Mouse (Mus musculus) intestine, postnatal 0 days (tissue): ENCODE measurements around the gene Akip1. TPM values are rescaled to one million over a fixed set of nuclear protein-coding genes. Genes with fewer than 3 reads are reported as not detected.

Experiments used
- ATAC-seq: fragments of 200-750 bp; cut with Nextera tagmentation; 2 replicates; pipeline ENCODE4 v1.8.0; 2017; ENCODE audit warnings: mild to moderate bottlenecking, moderate TSS enrichment, moderate library complexity
- H3K27ac ChIP-seq: fragments of 300-500 bp; sonication (generic); 2 replicates; pipeline ENCODE4 v1.5.1; 2014; ENCODE audit warnings: mild to moderate bottlenecking, low read depth, low read length, moderate library complexity
- H3K27me3 ChIP-seq: fragments of 300-500 bp; sonication (generic); replicated peaks from 2 replicates; pipeline ENCODE4 v1.6.1; 2014; ENCODE audit warnings: low read length, mixed read lengths; ENCODE audit not compliant: control insufficient read depth, insufficient read depth
- H3K36me3 ChIP-seq: fragments of 300-500 bp; sonication (generic); 2 replicates; pipeline ENCODE4 v1.6.1; 2014; ENCODE audit warnings: mild to moderate bottlenecking, moderate library complexity; ENCODE audit not compliant: control insufficient read depth, insufficient read depth
- H3K4me1 ChIP-seq: fragments of 300-500 bp; sonication (generic); replicated peaks from 2 replicates; pipeline ENCODE4 v1.6.1; 2014; ENCODE audit warnings: antibody characterized with exemption, low read length, mixed read lengths; ENCODE audit not compliant: control insufficient read depth, insufficient read depth
- H3K4me2 ChIP-seq: fragments of 300-500 bp; sonication (generic); replicated peaks from 2 replicates; pipeline ENCODE4 v1.6.1; 2014; ENCODE audit warnings: low read depth, mild to moderate bottlenecking, moderate library complexity
- H3K4me3 ChIP-seq: fragments of 300-500 bp; sonication (generic); 2 replicates; pipeline ENCODE4 v1.5.1; 2014; ENCODE audit warnings: low read depth, low read length
- H3K9ac ChIP-seq: fragments of 300-500 bp; sonication (generic); 2 replicates; pipeline ENCODE4 v1.6.1; 2014; ENCODE audit warnings: mild to moderate bottlenecking, low read depth, low read length
- H3K9me3 ChIP-seq: fragments of 300-500 bp; sonication (generic); 2 replicates; pipeline ENCODE4 v1.6.1; 2016; ENCODE audit warnings: mixed run types; ENCODE audit not compliant: control insufficient read depth
- CTCF ChIP-seq: sonication (generic); IDR thresholded peaks from 2 replicates; pipeline ENCODE4 v1.5.1; 2016; ENCODE audit warnings: low read depth, mild to moderate bottlenecking, control low read depth, antibody characterized with exemption, moderate library complexity
- WGBS: fragments of 180-500 bp; shearing (Covaris S2); extraction: QIAGEN DNeasy Blood & Tissue Kit; methylation state at CpG from one replicate; pipeline ENCODE4 v1.1.7; 2014; 5-methylcytosine and 5-hydroxymethylcytosine counted together
- polyA plus RNA-seq: library from polyadenylated mRNA; unstranded; fragments of >200 nt; fragmentation: Nextera tagmentation; extraction: Ambion mirVana; gene quantifications from 2 replicates; pipeline ENCODE4 v1.2.1, GENCODE M21; 2015

Akip1 gene
- polyA plus RNA-seq, 1 experiment from 2014 or later = 29.8 TPM

DNA sequence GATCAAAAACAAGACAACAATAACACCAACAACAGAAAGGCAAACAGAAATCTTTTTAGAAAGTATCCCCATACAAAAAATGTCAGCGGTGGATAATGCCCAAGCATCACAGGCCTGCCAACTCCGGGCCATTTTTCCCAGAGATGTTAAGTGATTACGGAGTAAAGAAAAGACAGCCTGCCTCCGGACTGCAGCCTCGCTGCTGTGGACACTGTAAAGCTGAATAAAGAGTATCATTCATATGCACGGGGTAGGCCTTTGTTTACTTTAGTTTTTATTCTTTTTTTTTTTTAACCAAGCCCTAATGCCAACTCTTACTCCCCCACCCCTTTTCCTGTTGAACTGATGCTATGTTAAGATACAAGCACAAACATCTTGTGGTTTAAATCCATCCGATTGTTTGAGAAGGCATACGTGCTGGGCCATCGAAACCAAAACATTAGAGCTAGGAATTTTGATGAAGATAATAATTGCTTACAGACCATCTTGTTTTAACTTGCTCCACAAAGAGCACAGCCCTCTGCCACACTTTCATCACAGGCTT lies 16.8 kb upstream of the Akip1 start:
- Histone ChIP-seq H3K27me3 (no peaks in the 10 kb centered on the region), H3K9ac (no peak overlapping the region), H3K9me3 (no peaks in the 10 kb centered on the region), H3K4me3 (no peak overlapping the region), H3K27ac (no peak overlapping the region), H3K4me1 (no peaks in the 10 kb centered on the region), H3K36me3 (no peaks in the 10 kb centered on the region), H3K4me2 (no peak overlapping the region)
- ATAC-seq = no peak
- TF ChIP-seq CTCF = no peak
- WGBS = 46% methylated on average over 9 of the region's 9 CpGs

DNA sequence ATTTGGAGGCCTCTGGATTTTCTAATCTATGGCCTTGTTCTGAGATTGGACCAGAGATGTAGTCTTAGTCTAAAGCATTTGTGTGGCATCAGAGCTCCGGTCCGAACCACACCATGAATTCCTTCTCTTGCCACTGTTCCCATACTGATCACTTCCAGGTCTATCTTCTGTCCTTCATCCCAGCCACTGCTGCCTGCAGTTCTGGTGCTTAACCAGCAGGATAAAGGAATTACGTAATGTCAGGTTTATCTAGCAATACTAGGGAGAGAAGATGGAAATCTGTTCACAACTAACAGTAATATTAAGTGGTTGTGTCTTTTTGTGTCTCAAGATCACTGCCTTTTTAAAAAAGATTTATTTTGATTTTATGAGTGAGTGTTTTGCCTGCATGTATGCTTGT lies 13.4 kb upstream of the Akip1 start:
- TF ChIP-seq CTCF = peak; percentile 63
- H3K9me3 ChIP-seq = no peaks in the 10 kb centered on the region
- no peak overlapping the region for H3K4me3 ChIP-seq
- H3K36me3 ChIP-seq = no peaks in the 10 kb centered on the region
- no peak overlapping the region for H3K27ac ChIP-seq
- no peak overlapping the region for H3K4me2 ChIP-seq
- WGBS = 90% methylated on average over 3 of the region's 3 CpGs
- H3K27me3 ChIP-seq = no peaks in the 10 kb centered on the region
- H3K4me1 ChIP-seq = no peaks in the 10 kb centered on the region
- H3K9ac ChIP-seq = no peak overlapping the region
- no peak for ATAC-seq

DNA sequence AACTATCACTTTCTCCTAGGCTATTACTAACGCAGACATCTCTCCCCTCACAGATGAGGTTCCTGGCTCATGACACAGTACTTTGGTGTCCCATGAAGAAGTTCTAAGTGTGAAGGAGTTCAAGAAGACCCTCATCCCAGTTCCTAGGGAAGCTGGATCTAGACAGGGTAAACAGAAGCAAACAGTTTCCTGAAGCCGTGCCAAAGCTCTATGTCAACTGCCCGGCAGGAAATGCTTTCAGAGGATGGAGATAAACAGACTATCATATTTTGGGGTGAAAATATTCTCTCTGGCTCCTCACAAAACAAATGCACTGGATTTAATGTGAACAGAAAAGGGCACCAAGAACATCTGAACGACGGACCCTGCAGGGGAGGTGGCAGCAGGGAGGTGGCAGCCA lies 12.5 kb upstream of the Akip1 start:
- no peaks in the 10 kb centered on the region for H3K27me3 ChIP-seq
- no peaks in the 10 kb centered on the region for H3K36me3 ChIP-seq
- 59% methylated on average over 5 of the region's 5 CpGs for WGBS
- no peaks in the 10 kb centered on the region for H3K4me1 ChIP-seq
- TF ChIP-seq CTCF = no peak
- no peak overlapping the region for H3K27ac ChIP-seq
- no peak for ATAC-seq
- H3K4me2 ChIP-seq = no peak overlapping the region
- H3K4me3 ChIP-seq = no peak overlapping the region
- H3K9ac ChIP-seq = no peak overlapping the region
- H3K9me3 ChIP-seq = no peaks in the 10 kb centered on the region

DNA sequence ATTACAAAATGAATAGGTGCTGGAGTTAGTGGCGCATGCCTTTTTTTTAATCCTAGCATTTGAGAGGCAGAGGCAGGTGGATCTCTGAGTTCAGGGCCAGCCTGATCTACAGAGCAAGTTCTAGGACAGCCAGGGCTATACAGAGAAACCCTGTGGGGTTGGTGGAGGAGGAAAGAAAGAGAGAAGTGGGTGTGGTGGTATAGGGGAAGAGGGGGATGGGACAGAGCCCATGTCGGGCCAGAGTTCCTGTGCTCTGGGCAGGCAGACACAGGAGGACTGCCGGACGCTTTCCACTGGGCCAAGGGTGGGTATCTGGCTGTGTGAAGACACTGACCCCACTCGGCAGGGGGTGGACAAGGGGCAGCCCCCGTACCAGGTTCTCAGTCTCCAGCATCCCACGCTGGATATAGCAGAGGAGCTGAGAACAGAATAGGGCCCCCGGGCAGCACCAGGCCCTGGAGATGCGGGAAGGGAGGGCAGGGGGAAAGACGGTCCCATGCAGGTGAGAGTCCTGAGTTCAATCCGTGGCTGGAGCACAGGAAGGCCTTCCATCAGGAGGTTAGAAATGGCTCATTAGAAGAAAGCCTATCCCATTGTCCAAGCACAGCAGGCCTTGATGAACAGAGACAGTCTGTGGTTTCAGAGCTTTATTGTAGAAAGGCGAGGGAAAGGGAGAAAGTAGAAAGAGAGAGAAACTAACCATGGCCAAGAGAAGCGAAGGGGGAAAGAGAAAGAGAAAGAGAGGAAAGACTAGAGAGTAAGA lies 8.7 kb upstream of the Akip1 start:
- Histone ChIP-seq H3K4me2 (no peak overlapping the region), H3K9ac (no peak overlapping the region), H3K27me3 (no peaks in the 10 kb centered on the region), H3K4me1 (no peaks in the 10 kb centered on the region), H3K9me3 (no peaks in the 10 kb centered on the region), H3K27ac (no peak overlapping the region), H3K36me3 (no peaks in the 10 kb centered on the region), H3K4me3 (no peak overlapping the region)
- ATAC-seq = no peak
- WGBS = 89% methylated on average over 13 of the region's 13 CpGs
- no peak for TF ChIP-seq CTCF

DNA sequence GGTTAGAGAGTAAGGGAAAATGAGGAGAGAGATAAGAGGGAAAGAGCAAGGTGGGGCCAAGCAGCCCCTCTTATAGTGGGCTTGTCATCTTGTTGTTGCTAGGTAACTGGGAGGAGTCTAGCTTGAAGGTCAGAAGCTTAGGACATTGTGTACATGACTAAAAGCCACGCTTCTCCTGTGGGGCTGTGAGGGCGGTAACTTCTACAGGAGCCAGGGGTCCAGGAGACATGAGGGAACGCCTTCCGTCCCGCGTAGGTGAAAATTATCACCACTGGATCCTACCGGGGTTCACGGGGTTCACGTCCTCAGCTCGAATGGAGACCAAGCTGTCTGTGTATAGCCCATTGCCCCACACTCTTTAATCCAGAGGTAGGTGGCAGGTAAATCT lies 8.2 kb upstream of the Akip1 start:
- Histone ChIP-seq H3K9me3 (no peaks in the 10 kb centered on the region), H3K27ac (no peak overlapping the region), H3K9ac (no peak overlapping the region), H3K36me3 (no peaks in the 10 kb centered on the region), H3K4me2 (no peak overlapping the region), H3K4me1 (no peaks in the 10 kb centered on the region), H3K4me3 (no peak overlapping the region), H3K27me3 (no peaks in the 10 kb centered on the region)
- TF ChIP-seq CTCF = no peak
- 88% methylated on average over 10 of the region's 10 CpGs for WGBS
- ATAC-seq = no peak

DNA sequence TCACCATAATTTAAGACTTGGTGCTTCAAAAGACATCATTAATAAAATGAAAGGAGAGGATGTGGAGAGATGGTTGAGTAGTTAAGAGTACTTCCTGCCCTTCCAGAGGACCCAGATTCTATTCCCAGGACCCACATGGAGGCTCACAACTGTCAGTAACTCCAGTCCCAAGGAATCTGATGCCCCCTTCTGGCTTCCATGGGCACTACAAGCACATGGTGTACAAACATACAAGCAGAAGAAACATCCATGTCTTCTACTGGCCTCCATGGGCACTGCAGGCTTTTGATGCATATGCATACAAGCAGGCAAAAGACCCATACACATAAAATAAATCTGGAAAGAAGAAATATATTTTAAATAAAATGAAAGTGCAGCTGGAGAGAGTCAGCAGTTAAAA lies 3.3 kb upstream of the Akip1 start:
- H3K4me3 ChIP-seq = no peak overlapping the region
- H3K27ac ChIP-seq = no peak overlapping the region
- H3K36me3 ChIP-seq = no peaks in the 10 kb centered on the region
- no peaks in the 10 kb centered on the region for H3K4me1 ChIP-seq
- peak; percentile 44 for TF ChIP-seq CTCF
- H3K9me3 ChIP-seq = no peaks in the 10 kb centered on the region
- no peak for ATAC-seq
- H3K9ac ChIP-seq = no peak overlapping the region
- H3K4me2 ChIP-seq = no peak overlapping the region
- H3K27me3 ChIP-seq = 0 out of 2 replicates have a peak, but pooled peaks cover 4% of the 10 kb centered on the region
